Mouse (Mus musculus) ES-Bruce4 (cell line): ENCODE data around the gene Scamp5.

ENCODE experiments used
- CTCF ChIP-seq: IDR thresholded peaks from one replicate; pipeline ENCODE4 v1.8.1; 2011; ENCODE audit warnings: low read depth, low read length
- EP300 ChIP-seq: IDR thresholded peaks from 2 replicates; pipeline ENCODE4 v1.6.1; 2011; ENCODE audit warnings: low read depth, low read length; ENCODE audit not compliant: insufficient read depth
- POLR2A ChIP-seq: IDR thresholded peaks from one replicate; pipeline ENCODE4 v1.8.1; 2011; ENCODE audit warnings: low read length; ENCODE audit not compliant: insufficient read depth

GRCm38 (mm10) chr9:57427937-57428336 lies 39.9 kb downstream of the Scamp5 start:
- no peak for TF ChIP-seq CTCF
- peak; percentile 93 for TF ChIP-seq EP300
- no peak for TF ChIP-seq POLR2A
